Mouse (Mus musculus) liver, embryonic 14.5 days (tissue): ENCODE results near the gene Tom1l2.

Experiments used
- CTCF ChIP-seq: IDR thresholded peaks from 2 replicates; pipeline ENCODE4 v1.5.1; 2016; ENCODE audit warnings: antibody characterized with exemption, low read depth, control low read depth
- EP300 ChIP-seq: IDR thresholded peaks from 2 replicates; pipeline ENCODE4 v1.6.1; 2016; ENCODE audit warnings: antibody characterized with exemption, low read depth

DNA sequence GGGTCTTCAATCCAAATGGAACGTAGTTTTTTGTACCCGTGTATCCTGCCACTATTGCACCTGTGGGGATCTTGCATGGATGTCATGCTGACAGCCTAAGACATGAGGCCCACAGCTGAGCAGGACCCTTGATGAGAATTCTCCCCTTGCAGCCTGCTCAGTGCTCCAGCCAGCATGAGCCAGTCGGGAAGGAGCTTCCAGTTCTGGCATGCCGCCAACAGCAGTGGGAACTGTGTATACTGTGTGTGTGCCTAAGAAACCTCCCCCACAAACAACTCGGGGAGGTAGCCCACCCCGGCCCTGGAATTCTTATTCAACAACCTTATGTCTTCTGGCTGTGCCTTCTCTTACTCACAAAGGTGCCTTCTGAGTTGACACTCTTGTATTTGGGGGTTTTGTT is 43.8 kb upstream of the Tom1l2 start:
- no peak for TF ChIP-seq CTCF
- TF ChIP-seq EP300: no peak
